Mouse (Mus musculus): ENCODE measurements around the gene Irf2bp2. TPM values are rescaled to one million over a fixed set of nuclear protein-coding genes. Genes with fewer than 3 reads are reported as not detected.

Gene Irf2bp2
- polyA plus RNA-seq, 1 experiment, result 42.0 TPM

- WGBS, result under 1% methylated on average over 14 of the region's 14 CpGs
- H3K4me1 ChIP-seq (ENCODE audit: control insufficient read depth, insufficient read depth, low read length), result peaks cover 16% of the 10 kb centered on the region
- TF ChIP-seq POLR2A (IDR thresholded peaks at IDR 0.05; ENCODE audit: borderline replicate concordance, insufficient read depth, low read length), result peak; percentile 22; the same call in 1 of the 2 replicates
- no peak for TF ChIP-seq CTCF (IDR thresholded peaks at IDR 0.05; ENCODE audit: borderline replicate concordance, insufficient read depth, low read depth, low read length)
Measured at GRCm38 (mm10) chr8:126590024-126590529, 3.7 kb downstream of the Irf2bp2 start.

GRCm38 (mm10) chr8:126589507-126590023 is 4.2 kb downstream of the Irf2bp2 start:
- no peak for DNase-seq
- no peaks in the 10 kb centered on the region for H3K27me3 ChIP-seq (ENCODE audit: control insufficient read depth, insufficient read depth, low read length)
- no peak for TF ChIP-seq POLR2A (IDR thresholded peaks at IDR 0.05; ENCODE audit: borderline replicate concordance, insufficient read depth, low read length)
- no peak for TF ChIP-seq CTCF (IDR thresholded peaks at IDR 0.05; ENCODE audit: borderline replicate concordance, insufficient read depth, low read depth, low read length)
- H3K27ac ChIP-seq (ENCODE audit: insufficient read depth, low read length), result peak overlapping the region; percentile 79
- 0% methylated on average over 1 of the region's 1 CpGs for WGBS
- peak overlapping the region; percentile 68 for H3K4me3 ChIP-seq (replicated peaks; ENCODE audit: insufficient read depth, low read depth, low read length)
- H3K4me1 ChIP-seq (ENCODE audit: control insufficient read depth, insufficient read depth, low read length), result peaks cover 21% of the 10 kb centered on the region

More at GRCm38 (mm10) chr8:126590024-126590529, 3.7 kb downstream of the Irf2bp2 start:
- H3K27me3 ChIP-seq (ENCODE audit: control insufficient read depth, insufficient read depth, low read length), result no peaks in the 10 kb centered on the region
- DNase-seq, result peak; percentile 54 to 64
- peak overlapping the region; percentile 68 for H3K4me3 ChIP-seq (replicated peaks; ENCODE audit: insufficient read depth, low read depth, low read length)
- H3K27ac ChIP-seq (ENCODE audit: insufficient read depth, low read length), result peak overlapping the region; percentile 79

- peak; percentile 32 to 38 for DNase-seq
- no peak for TF ChIP-seq CTCF (IDR thresholded peaks at IDR 0.05; ENCODE audit: borderline replicate concordance, insufficient read depth, low read depth, low read length)
- TF ChIP-seq POLR2A (IDR thresholded peaks at IDR 0.05; ENCODE audit: borderline replicate concordance, insufficient read depth, low read length), result no peak
- H3K27me3 ChIP-seq (ENCODE audit: control insufficient read depth, insufficient read depth, low read length), result no peaks in the 10 kb centered on the region
- WGBS, result 3% methylated on average over 11 of the region's 11 CpGs
- H3K4me3 ChIP-seq (replicated peaks; ENCODE audit: insufficient read depth, low read depth, low read length), result peak overlapping the region; percentile 51
- H3K4me1 ChIP-seq (ENCODE audit: control insufficient read depth, insufficient read depth, low read length), result peaks cover 22% of the 10 kb centered on the region
- peak overlapping the region; percentile 38; the same call in 1 of the 2 replicates for H3K27ac ChIP-seq (ENCODE audit: insufficient read depth, low read length)
Measured at GRCm38 (mm10) chr8:126588636-126589506, 4.9 kb downstream of the Irf2bp2 start.

GRCm38 (mm10) chr8:126587836-126588503 is 5.8 kb downstream of the Irf2bp2 start:
- H3K4me1 ChIP-seq (ENCODE audit: control insufficient read depth, insufficient read depth, low read length), result peaks cover 22% of the 10 kb centered on the region

GRCm38 (mm10) chr8:126586599-126587577 is 6.9 kb downstream of the Irf2bp2 start:
- Histone ChIP-seq H3K4me1 (ENCODE audit: control insufficient read depth, insufficient read depth, low read length) (peaks cover 22% of the 10 kb centered on the region), H3K4me3 (replicated peaks; ENCODE audit: insufficient read depth, low read depth, low read length) (peak overlapping the region; percentile 25), H3K27me3 (ENCODE audit: control insufficient read depth, insufficient read depth, low read length) (no peaks in the 10 kb centered on the region), H3K27ac (ENCODE audit: insufficient read depth, low read length) (peak overlapping the region; percentile 34; the same call in 1 of the 2 replicates)
- DNase-seq, result peak in 1 of 2 experiments; percentile 37
- WGBS, result 41% methylated on average over 10 of the region's 10 CpGs
- no peak for TF ChIP-seq CTCF (IDR thresholded peaks at IDR 0.05; ENCODE audit: borderline replicate concordance, insufficient read depth, low read depth, low read length)

More at GRCm38 (mm10) chr8:126587836-126588503, 5.8 kb downstream of the Irf2bp2 start:
- 13% methylated on average over 10 of the region's 10 CpGs for WGBS
- Histone ChIP-seq H3K4me3 (replicated peaks; ENCODE audit: insufficient read depth, low read depth, low read length) (peak overlapping the region; percentile 51), H3K27ac (ENCODE audit: insufficient read depth, low read length) (no peak overlapping the region; the same call in 1 of the 2 replicates), H3K27me3 (ENCODE audit: control insufficient read depth, insufficient read depth, low read length) (no peaks in the 10 kb centered on the region)
- peak; percentile 45 to 48 for DNase-seq
- TF ChIP-seq POLR2A (IDR thresholded peaks at IDR 0.05; ENCODE audit: borderline replicate concordance, insufficient read depth, low read length) (no peak), CTCF (IDR thresholded peaks at IDR 0.05; ENCODE audit: borderline replicate concordance, insufficient read depth, low read depth, low read length) (no peak)

- Histone ChIP-seq H3K4me1 (ENCODE audit: control insufficient read depth, insufficient read depth, low read length) (peaks cover 22% of the 10 kb centered on the region), H3K27ac (ENCODE audit: insufficient read depth, low read length) (no peak overlapping the region; the same call in 1 of the 2 replicates), H3K4me3 (replicated peaks; ENCODE audit: insufficient read depth, low read depth, low read length) (no peak overlapping the region), H3K27me3 (ENCODE audit: control insufficient read depth, insufficient read depth, low read length) (no peaks in the 10 kb centered on the region)
- TF ChIP-seq POLR2A (IDR thresholded peaks at IDR 0.05; ENCODE audit: borderline replicate concordance, insufficient read depth, low read length) (no peak), CTCF (IDR thresholded peaks at IDR 0.05; ENCODE audit: borderline replicate concordance, insufficient read depth, low read depth, low read length) (no peak)
- 57% methylated on average over 2 of the region's 2 CpGs for WGBS
- no peak for DNase-seq
Measured at GRCm38 (mm10) chr8:126586101-126586500, 7.7 kb downstream of the Irf2bp2 start.
